Mouse (Mus musculus): ENCODE measurements around the gene Actl6a. TPM values are rescaled to one million over a fixed set of nuclear protein-coding genes. Genes with fewer than 3 reads are reported as not detected.
"Not testable (repeated sequence)": the region's sequence is repeated elsewhere in the genome, so short reads cannot be mapped to it uniquely, and the experiment has no call there.

Gene Actl6a
- polyA plus RNA-seq, 1 experiment from 2014 or later = 75.9 TPM

- no peaks in the 10 kb centered on the region for H3K9me3 ChIP-seq (replicated peaks)
- 0 out of 2 replicates have a peak, but pooled peaks cover 6% of the 10 kb centered on the region for H3K4me1 ChIP-seq (replicated peaks)
- H3K4me3 ChIP-seq = no peak overlapping the region
- WGBS = 63% methylated on average over 12 of the region's 12 CpGs
- H3K4me2 ChIP-seq = no peak overlapping the region
- no peaks in the 10 kb centered on the region for H3K27me3 ChIP-seq
- no peak overlapping the region for H3K27ac ChIP-seq
- H3K9ac ChIP-seq = no peak overlapping the region
- no peaks in the 10 kb centered on the region for H3K36me3 ChIP-seq
- no peak for ATAC-seq (replicated peaks; ENCODE audit: insufficient number of reproducible peaks, insufficient read depth, low FRiP score, low read depth)
Measured at GRCm38 (mm10) chr3:32694737-32695582, 11.1 kb upstream of the Actl6a start.

GRCm38 (mm10) chr3:32695583-32695980, 10.5 kb upstream of the Actl6a start:
- 81% methylated on average over 4 of the region's 4 CpGs for WGBS
- H3K9ac ChIP-seq = no peak overlapping the region

GRCm38 (mm10) chr3:32698228-32698863, 7.8 kb upstream of the Actl6a start:
- 0 out of 2 replicates have a peak, but pooled peaks cover 3% of the 10 kb centered on the region for H3K4me1 ChIP-seq (replicated peaks)
- no peak overlapping the region for H3K27ac ChIP-seq
- H3K9ac ChIP-seq = no peak overlapping the region
- WGBS = 30% methylated on average over 7 of the region's 7 CpGs
- ATAC-seq (replicated peaks; ENCODE audit: insufficient number of reproducible peaks, insufficient read depth, low FRiP score, low read depth) = no peak
- H3K4me2 ChIP-seq = no peak overlapping the region
- H3K36me3 ChIP-seq = no peaks in the 10 kb centered on the region
- H3K4me3 ChIP-seq = no peak overlapping the region
- no peaks in the 10 kb centered on the region for H3K27me3 ChIP-seq
- H3K9me3 ChIP-seq (replicated peaks) = no peaks in the 10 kb centered on the region

More at GRCm38 (mm10) chr3:32695583-32695980, 10.5 kb upstream of the Actl6a start:
- Histone ChIP-seq H3K9me3 (replicated peaks) (no peaks in the 10 kb centered on the region), H3K4me2 (no peak overlapping the region), H3K36me3 (no peaks in the 10 kb centered on the region), H3K27me3 (no peaks in the 10 kb centered on the region), H3K27ac (no peak overlapping the region), H3K4me3 (no peak overlapping the region), H3K4me1 (replicated peaks) (0 out of 2 replicates have a peak, but pooled peaks cover 6% of the 10 kb centered on the region)
- no peak for ATAC-seq (replicated peaks; ENCODE audit: insufficient number of reproducible peaks, insufficient read depth, low FRiP score, low read depth)

GRCm38 (mm10) chr3:32704021-32704420, 2.1 kb upstream of the Actl6a start:
- H3K9ac ChIP-seq; H3K4me1 ChIP-seq (replicated peaks); H3K4me3 ChIP-seq; ATAC-seq (replicated peaks; ENCODE audit: insufficient number of reproducible peaks, insufficient read depth, low FRiP score, low read depth); H3K4me2 ChIP-seq; H3K27ac ChIP-seq; H3K36me3 ChIP-seq; H3K27me3 ChIP-seq; H3K9me3 ChIP-seq (replicated peaks): not testable (repeated sequence)
- WGBS = 86% methylated on average over 6 of the region's 6 CpGs

GRCm38 (mm10) chr3:32704632-32705031, 1.5 kb upstream of the Actl6a start:
- not testable (repeated sequence) for H3K4me3 ChIP-seq; H3K27me3 ChIP-seq; H3K27ac ChIP-seq; H3K9me3 ChIP-seq (replicated peaks); H3K36me3 ChIP-seq; H3K4me2 ChIP-seq; H3K9ac ChIP-seq; ATAC-seq (replicated peaks; ENCODE audit: insufficient number of reproducible peaks, insufficient read depth, low FRiP score, low read depth); H3K4me1 ChIP-seq (replicated peaks)
- WGBS = 81% methylated on average over 10 of the region's 10 CpGs

GRCm38 (mm10) chr3:32708052-32708367, 1.9 kb downstream of the Actl6a start:
- peaks cover 13% of the 10 kb centered on the region; the same call in 1 of the 2 replicates for H3K36me3 ChIP-seq
- peak overlapping the region; percentile 56; the same call in 1 of the 2 replicates for H3K27ac ChIP-seq
- peak overlapping the region; percentile 86 for H3K4me3 ChIP-seq
- H3K9ac ChIP-seq = no peak overlapping the region
- ATAC-seq (replicated peaks; ENCODE audit: insufficient number of reproducible peaks, insufficient read depth, low FRiP score, low read depth) = no peak
- H3K4me2 ChIP-seq = peak overlapping the region; percentile 69
- H3K4me1 ChIP-seq (replicated peaks) = peaks cover 11% of the 10 kb centered on the region
- H3K27me3 ChIP-seq = no peaks in the 10 kb centered on the region
- 3% methylated on average over 4 of the region's 4 CpGs for WGBS
- H3K9me3 ChIP-seq (replicated peaks) = no peaks in the 10 kb centered on the region

GRCm38 (mm10) chr3:32708368-32709231, 2.5 kb downstream of the Actl6a start:
- H3K27ac ChIP-seq = peak overlapping the region; percentile 87
- H3K9me3 ChIP-seq (replicated peaks) = no peaks in the 10 kb centered on the region
- peaks cover 11% of the 10 kb centered on the region for H3K4me1 ChIP-seq (replicated peaks)
- WGBS = under 1% methylated on average over 90 of the region's 90 CpGs
- peak; percentile 100 for ATAC-seq (replicated peaks; ENCODE audit: insufficient number of reproducible peaks, insufficient read depth, low FRiP score, low read depth)
- H3K27me3 ChIP-seq = no peaks in the 10 kb centered on the region
- H3K36me3 ChIP-seq = peaks cover 17% of the 10 kb centered on the region
- peak overlapping the region; percentile 85 for H3K9ac ChIP-seq
- H3K4me2 ChIP-seq = peak overlapping the region; percentile 69
- peak overlapping the region; percentile 86 for H3K4me3 ChIP-seq

GRCm38 (mm10) chr3:32709388-32709787, 3.3 kb downstream of the Actl6a start:
- no peak for ATAC-seq (replicated peaks; ENCODE audit: insufficient number of reproducible peaks, insufficient read depth, low FRiP score, low read depth)

GRCm38 (mm10) chr3:32713711-32714110, 7.6 kb downstream of the Actl6a start:
- 89% methylated on average over 3 of the region's 3 CpGs for WGBS
- peaks cover 65% of the 10 kb centered on the region for H3K36me3 ChIP-seq
- H3K9ac ChIP-seq = no peak overlapping the region

More at GRCm38 (mm10) chr3:32709388-32709787, 3.3 kb downstream of the Actl6a start:
- peak overlapping the region; percentile 69 for H3K4me2 ChIP-seq
- H3K9me3 ChIP-seq (replicated peaks) = no peaks in the 10 kb centered on the region
- H3K27ac ChIP-seq = peak overlapping the region; percentile 87
- peaks cover 11% of the 10 kb centered on the region for H3K4me1 ChIP-seq (replicated peaks)
- peak overlapping the region; percentile 85 for H3K9ac ChIP-seq
- 8% methylated on average over 9 of the region's 9 CpGs for WGBS
- no peaks in the 10 kb centered on the region for H3K27me3 ChIP-seq
- peak overlapping the region; percentile 86 for H3K4me3 ChIP-seq
- H3K36me3 ChIP-seq = peaks cover 25% of the 10 kb centered on the region

GRCm38 (mm10) chr3:32717403-32717802, 11.3 kb downstream of the Actl6a start:
- not testable (repeated sequence) for H3K4me1 ChIP-seq (replicated peaks); H3K9ac ChIP-seq; H3K27ac ChIP-seq; H3K9me3 ChIP-seq (replicated peaks); ATAC-seq (replicated peaks; ENCODE audit: insufficient number of reproducible peaks, insufficient read depth, low FRiP score, low read depth); H3K4me2 ChIP-seq; H3K4me3 ChIP-seq; H3K27me3 ChIP-seq
- peaks cover 84% of the 10 kb centered on the region for H3K36me3 ChIP-seq
- WGBS = 91% methylated on average over 6 of the region's 6 CpGs

More at GRCm38 (mm10) chr3:32713711-32714110, 7.6 kb downstream of the Actl6a start:
- Histone ChIP-seq H3K9me3 (replicated peaks) (no peaks in the 10 kb centered on the region), H3K4me3 (no peak overlapping the region), H3K4me1 (replicated peaks) (peaks cover 11% of the 10 kb centered on the region), H3K4me2 (no peak overlapping the region), H3K27ac (no peak overlapping the region), H3K27me3 (no peaks in the 10 kb centered on the region)
- no peak for ATAC-seq (replicated peaks; ENCODE audit: insufficient number of reproducible peaks, insufficient read depth, low FRiP score, low read depth)

GRCm38 (mm10) chr3:32718271-32718670, 12.2 kb downstream of the Actl6a start:
- Histone ChIP-seq H3K9ac (no peak overlapping the region), H3K4me1 (replicated peaks) (no peaks in the 10 kb centered on the region), H3K9me3 (replicated peaks) (no peaks in the 10 kb centered on the region), H3K27ac (no peak overlapping the region), H3K27me3 (no peaks in the 10 kb centered on the region), H3K4me3 (no peak overlapping the region), H3K36me3 (peaks cover 90% of the 10 kb centered on the region), H3K4me2 (no peak overlapping the region)
- no peak for ATAC-seq (replicated peaks; ENCODE audit: insufficient number of reproducible peaks, insufficient read depth, low FRiP score, low read depth)
- WGBS = 91% methylated on average over 5 of the region's 5 CpGs
